Mouse (Mus musculus) gonadal fat pad, adult 2 months (tissue): ENCODE results near the gene Hipk2. TPM values are rescaled to one million over a fixed set of nuclear protein-coding genes. Genes with fewer than 3 reads are reported as not detected.

ENCODE experiments used
- DNase-seq: peaks from one replicate; pipeline ENCODE4 v3.0.0-alpha.2; 2012; ENCODE audit warnings: low read depth
- polyA plus RNA-seq: library from polyadenylated mRNA; depleted of rRNA; stranded (reverse); fragments of >200 nt; gene quantifications from 2 replicates; pipeline ENCODE4 v1.2.3, GENCODE M21; 2012

The Hipk2 gene
- polyA plus RNA-seq, 1 experiment: 48.4 TPM

DNA sequence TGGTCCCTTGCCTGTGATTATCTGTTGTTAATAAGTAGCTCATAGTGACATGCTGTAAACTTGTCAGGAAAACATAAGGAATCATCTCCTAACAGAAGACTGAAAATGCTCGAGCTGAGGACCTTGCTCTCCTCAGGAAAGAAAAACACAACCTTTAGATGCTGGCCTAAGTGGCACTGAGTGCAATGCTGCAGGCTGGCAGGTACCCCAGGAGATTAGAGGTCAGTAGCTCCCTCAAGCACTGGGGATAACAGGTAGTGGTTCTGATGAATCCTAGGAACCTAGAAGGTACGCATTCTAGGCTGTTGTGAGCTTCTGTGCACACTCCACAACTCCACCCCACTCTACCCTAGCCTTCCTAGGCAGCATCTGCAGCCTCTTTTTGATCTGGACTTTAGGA, 9.2 kb downstream of the Hipk2 start:
- DNase-seq: no peak

DNA sequence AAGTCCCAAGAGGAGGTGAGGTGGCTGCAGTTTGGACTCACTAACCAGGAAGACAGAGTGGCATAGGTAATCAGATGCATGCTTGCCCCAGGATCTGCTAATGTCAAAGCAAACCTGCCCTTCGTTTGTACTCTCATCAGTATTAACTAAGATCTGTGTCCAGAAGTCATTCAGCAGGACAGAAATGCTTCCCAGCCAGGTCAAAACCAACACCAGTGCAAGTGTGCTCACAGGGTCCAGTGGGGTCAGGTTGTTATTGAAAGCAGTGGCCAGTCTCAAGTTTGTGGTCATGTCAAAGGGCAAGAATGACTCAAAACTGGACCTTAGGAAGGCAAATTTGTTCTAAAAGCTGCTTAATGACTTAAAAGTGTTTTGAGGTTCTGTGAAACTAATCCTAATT, 9.6 kb downstream of the Hipk2 start:
- no peak for DNase-seq

DNA sequence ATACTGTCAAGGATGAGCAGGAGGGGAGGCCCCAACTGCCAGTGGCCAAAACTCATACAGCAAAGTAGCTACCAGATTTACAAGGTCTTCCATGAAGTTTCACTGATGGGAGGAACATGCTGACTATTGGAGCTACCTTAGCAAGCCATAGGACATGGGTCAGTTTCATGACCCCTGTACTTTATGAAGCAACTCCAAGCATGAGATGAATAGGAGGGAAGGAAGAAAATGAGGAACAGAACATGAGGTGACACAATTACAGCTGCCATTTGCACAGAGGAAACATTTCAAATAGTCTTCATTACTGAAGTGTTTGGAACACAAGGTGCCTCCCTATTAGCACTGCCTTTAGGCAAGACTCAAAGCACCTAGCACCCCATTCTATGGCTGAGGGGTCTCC, 10.2 kb downstream of the Hipk2 start:
- DNase-seq: no peak

GRCm38 (mm10) chr6:38863595-38863994, 12.4 kb downstream of the Hipk2 start:
- no peak for DNase-seq

GRCm38 (mm10) chr6:38860301-38860700, 15.7 kb downstream of the Hipk2 start:
- no peak for DNase-seq

- DNase-seq: no peak
Observed at GRCm38 (mm10) chr6:38859819-38860218, 16.1 kb downstream of the Hipk2 start.

DNA sequence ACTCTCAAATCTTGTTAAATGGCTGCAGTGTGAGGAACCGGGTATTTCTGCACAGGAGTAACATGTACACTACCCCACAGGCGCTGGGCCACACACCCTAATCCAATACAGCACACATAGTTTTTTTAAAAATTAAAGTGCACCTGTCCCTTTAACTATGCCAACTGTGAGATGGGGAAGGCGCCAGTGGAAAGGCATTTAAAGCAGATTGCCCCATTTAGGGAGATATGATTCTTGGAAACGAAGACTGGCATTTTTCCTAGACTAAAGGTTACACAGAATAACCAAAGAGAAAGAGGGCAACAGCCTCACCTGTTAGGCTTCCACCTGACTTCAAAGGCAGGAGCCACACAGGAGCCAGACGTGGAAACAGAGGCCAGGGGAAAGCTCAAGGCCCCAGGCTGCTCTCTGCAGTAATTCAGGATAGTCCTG, 22.4 kb downstream of the Hipk2 start:
- DNase-seq: peak; percentile 74

DNA sequence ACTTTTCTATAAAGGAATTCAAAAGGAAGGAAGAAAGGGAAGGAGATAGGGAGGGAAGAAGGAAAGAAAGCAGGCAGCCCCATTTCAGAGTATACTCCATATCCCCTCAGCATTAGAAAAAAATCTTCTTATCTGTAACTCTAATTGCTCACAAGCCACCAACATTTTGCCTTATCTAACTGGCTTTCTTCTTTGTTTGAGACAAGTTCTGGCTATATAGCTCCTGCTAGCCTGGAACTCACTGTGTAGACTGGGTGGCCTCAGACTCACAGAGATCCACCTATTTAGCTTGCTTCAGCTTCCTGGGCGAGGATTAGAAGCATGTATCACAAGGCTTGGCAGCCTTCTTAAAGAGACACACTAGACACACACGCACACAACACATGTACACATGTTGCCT, 24.2 kb downstream of the Hipk2 start:
- no peak for DNase-seq

GRCm38 (mm10) chr6:38850715-38851259, 25.2 kb downstream of the Hipk2 start:
- no peak for DNase-seq

DNA sequence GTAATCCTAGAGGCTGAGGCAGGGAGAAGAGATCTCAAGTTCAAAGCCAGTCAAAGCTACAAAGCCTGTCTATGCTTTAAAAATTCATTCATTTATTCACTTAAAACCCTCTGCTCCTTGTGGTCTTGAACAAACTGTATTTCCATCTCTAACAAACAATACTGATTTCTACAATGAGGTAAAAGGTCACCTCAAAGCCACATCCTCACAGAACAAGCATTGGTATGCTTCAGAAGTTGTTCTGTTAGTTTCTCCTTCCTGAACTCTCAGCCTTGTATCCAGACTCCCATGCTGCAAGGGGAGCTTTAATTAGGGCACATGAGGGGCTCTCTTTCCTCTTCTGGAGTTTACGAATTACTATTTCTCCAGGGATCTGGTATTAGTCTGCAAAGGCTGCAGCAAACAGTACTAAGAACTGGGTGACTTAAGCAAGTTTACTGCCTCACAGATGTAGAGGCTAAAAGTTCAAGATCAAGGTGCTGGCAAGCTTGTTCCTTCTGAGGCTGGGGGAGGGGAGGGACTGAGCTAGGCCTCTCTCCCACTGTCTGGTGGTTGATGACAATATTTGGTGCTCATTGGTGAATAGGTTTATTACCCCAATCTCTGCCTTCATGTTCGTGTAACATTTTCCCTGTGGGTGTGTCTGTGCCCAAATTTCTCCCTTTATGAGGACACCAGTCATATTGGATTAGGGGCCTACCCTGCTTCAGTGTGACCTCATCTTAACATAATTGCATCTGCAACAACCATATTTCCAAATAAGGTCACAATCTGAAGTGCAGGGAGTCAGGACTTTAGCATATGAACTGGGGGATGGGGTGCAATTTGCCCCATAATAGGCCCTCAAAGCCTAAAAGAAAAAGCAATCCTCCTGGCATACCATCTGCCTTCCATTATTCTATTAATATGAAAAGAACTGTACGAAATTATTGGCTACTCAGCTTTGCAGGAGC, 27.7 kb downstream of the Hipk2 start:
- DNase-seq: no peak

DNA sequence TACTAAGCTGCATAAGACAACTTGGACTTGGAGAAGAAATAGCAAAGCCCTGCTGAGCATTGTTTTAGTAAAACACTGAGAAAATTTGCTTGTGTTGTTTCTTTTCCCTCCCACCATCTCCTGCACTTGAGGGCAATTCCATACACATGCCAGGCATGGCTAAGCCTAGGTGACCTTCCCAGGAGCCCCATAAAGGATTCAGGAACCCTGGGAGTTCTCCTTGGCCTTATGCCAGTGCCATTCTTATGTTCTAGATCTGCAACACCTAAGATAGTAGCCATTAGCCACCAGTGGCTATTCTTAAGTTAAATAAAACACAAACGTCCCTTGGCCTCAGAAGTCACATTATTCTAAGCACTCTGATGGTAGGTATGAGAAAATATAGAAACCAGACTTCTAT, 28.5 kb downstream of the Hipk2 start:
- DNase-seq: no peak

DNA sequence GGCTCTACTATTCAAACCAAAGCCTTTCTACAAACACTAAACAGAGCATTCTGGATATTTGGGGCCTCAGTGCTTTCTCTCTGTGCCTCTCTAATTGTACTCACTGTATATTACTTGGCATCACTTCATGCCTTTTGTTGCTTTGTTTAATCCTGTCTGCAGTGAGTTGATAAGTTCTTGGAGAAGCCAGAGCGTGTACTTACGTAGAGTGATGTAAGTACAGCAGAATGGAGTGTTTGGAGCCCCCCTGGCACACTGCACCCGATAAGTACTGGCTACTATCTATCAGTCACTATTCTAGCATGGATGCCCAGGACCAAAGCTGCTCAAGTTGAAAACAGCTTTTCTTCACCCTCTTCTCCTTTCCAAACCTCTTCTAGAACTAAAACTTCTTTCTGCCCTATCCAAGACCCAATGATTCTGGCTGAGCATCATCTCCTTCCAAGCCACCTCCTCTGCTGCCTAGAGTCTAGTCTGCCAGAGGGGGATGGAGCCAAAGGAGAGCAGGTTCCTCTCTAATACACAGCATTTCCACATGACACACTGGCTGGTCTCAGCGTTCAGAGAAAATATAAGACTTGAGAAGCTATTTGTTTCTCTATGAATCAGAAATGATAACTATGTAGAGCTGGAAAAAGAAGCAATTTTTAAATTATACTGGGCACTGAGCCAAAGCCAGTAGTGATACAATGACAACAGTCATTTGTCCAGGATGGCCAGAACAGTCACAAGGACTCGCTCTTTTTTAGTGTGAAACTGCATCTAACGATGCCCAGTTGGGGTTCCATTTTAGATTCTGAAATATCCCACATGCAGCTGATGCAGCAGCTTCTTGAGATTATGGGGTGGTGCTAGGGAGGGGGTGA, 29.4 kb downstream of the Hipk2 start:
- DNase-seq: no peak

GRCm38 (mm10) chr6:38845876-38846275, 30.1 kb downstream of the Hipk2 start:
- DNase-seq: no peak

DNA sequence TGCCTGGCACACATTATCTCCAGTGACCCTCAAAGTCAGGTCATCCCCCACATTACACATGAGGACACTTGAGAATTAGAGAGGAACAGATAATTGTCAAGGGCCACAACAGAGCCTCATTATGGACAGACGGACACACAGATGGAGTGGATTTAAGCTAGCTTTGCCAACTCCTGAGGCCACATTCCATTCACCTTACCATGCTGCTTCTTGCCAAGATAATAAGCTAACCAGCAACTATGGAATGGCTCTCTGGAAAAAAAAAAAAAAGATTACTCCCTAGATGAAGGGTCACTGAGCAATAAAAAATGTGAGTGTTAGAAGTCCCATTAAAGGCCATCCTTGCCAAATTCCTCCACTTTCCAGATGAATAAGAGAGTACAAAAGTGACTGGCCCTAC, 30.8 kb downstream of the Hipk2 start:
- DNase-seq: no peak

GRCm38 (mm10) chr6:38841551-38841950, 34.4 kb downstream of the Hipk2 start:
- DNase-seq: no peak

- DNase-seq: no peak
Observed at GRCm38 (mm10) chr6:38840780-38841179, 35.2 kb downstream of the Hipk2 start.

GRCm38 (mm10) chr6:38840380-38840779, 35.6 kb downstream of the Hipk2 start:
- DNase-seq: no peak

DNA sequence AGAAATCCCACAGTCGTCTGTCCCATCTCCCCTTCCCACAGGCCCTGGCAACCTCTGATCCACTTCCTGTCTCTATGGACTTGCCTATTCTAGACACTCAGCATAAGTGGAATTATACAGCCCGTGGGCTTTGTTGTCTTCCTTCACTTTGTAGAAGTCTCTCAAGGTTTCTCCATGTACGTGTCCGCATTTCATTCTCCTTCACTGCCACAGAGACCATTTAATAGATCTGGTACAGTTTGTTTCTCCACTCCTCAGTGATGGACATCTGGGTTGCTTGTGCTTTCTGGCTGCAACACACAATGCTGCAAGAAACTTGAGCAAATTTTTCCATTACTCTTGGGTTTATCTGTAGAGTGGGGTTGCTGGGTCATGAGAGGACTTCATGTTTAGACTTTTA, 36.1 kb downstream of the Hipk2 start:
- no peak for DNase-seq

- DNase-seq: no peak
Observed at GRCm38 (mm10) chr6:38838061-38838460, 37.9 kb downstream of the Hipk2 start.

DNA sequence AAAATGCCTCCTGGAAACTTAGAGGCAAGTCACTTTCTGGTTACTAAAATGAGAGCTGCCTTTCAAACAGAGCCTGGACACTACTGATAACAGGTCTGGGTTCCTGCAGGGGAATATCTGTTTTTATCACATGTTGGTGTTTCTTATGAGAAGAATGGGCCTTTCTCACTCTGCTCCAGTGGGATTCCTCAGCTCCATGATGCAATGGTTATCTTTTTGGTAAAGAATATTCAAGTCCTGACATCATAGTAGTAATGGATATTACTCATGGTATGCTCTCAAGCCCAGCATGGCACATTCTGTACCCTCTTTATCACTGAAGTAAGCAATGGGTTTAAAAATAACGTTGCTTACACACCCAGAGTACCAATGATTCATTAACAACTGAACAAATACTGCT, 40.7 kb downstream of the Hipk2 start:
- no peak for DNase-seq

DNA sequence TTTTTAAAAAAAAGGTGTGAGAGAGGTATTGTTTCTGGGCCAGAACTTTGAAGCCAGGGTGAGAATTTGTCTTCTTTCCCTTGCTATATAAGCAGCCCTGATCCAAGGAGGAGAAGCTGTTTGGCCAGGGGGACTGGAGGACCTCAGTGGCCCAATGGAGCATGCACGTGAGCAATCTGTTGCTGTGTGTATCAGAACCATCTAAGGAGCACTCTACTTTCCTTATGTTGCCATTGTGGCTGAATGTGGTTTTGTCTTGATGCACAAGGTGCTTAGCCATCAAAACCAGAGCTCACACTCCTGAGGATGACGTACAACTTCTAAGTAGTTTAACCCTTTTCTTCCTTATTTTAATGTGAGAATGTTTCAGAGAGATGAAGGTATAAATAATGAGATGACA, 41.2 kb downstream of the Hipk2 start:
- no peak for DNase-seq

DNA sequence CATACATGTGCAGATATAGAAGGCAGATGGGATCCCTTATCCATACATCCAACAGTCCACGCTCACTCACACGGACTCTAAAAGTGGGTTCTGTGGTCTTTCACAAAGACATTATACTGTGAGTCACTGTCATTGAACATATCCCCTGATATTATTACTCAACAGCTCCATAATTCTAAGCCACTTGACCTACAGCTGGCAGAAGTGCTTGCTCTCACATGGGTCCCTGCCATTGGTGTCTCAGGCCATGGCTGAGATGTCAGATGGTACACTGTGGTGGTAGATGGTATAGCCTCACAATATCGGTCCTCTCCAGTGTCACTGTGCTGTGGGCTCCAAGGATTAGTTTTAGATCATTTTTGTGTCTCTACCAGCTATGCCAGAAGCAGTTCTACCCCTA, 42.2 kb downstream of the Hipk2 start:
- DNase-seq: no peak
